Mouse (Mus musculus) heart, postnatal 25 days (tissue): ENCODE data around the gene Smok3a. TPM values are rescaled to one million over a fixed set of nuclear protein-coding genes. Genes with fewer than 3 reads are reported as not detected.
"Not testable (repeated sequence)": the region's sequence is repeated elsewhere in the genome, so short reads cannot be mapped to it uniquely, and the experiment has no call there.

Source experiments
- DNase-seq: peaks from one replicate; pipeline ENCODE4 v3.0.0; 2022; ENCODE audit warnings: low spot score
- intact Hi-C: fragments of 180-260 bp; cut with DNase I; formaldehyde crosslinking; loops from one replicate; pipeline ENCODE4 v1.15.1; 2025
- total RNA-seq, 2 experiments: library from RNA; stranded (reverse); gene quantifications; 2 replicates each; pipeline ENCODE4 v1.2.3; 2021

Smok3a gene
- not detected for total RNA-seq

DNA sequence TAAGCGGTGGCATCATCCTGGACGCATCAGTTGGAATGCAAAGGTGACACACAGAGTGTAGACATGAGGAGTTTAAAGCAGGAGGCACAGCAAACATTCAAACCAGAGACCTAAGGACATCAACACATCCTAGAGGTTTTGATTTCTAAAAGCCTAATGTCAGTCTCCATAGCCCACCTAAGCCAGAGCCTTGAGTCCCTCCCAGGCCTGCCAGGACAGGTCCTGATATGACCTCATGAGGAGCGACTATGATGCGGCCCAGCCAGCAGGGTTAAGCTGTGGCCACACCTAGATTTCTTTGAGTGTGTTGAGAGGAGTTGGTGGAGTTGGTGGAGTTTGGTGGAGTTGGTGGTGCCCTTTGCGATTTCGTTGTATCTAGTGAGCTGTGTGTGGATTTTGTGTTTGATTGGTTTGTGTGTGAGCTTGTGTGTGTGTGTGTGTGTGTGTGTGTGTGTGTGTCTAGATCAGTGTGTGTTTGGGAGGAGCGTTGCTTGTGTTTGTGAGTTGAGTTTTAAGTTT, at the start of gene Smok3a, which contains the start of gene Smok3b:
TSS of gene Smok3a (plus strand) at position 301 of the 519 bp plus-strand sequence.
TSS of gene Smok3b (plus strand) at position 469 of the 519 bp plus-strand sequence.
- intact Hi-C loops, DNase-seq: not testable (repeated sequence)

DNA sequence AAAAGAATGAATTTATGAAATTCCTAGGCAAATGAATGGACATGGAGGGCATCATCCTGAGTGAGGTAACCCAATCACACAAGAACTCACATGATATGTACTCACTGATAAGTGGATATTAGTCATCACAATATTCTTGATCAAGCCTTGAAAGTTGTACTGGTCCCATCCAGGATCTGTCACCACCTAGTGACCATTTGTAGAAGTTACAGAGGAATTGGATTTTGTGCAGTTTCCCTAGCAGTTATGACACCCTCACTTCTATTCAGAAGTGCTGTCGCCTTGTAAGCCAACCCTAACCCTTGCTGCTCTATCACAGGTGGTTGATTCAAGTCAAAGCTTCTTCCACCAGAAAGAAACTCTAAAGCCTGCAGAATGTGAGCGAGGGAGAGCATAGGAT, 47.9 kb upstream of the Smok3a start:
- intact Hi-C loops, result loop anchor here (5.0 kb wide), 1 partner anchor 181 kb away; no protein-coding TSS in a partner anchor
- no peak for DNase-seq

DNA sequence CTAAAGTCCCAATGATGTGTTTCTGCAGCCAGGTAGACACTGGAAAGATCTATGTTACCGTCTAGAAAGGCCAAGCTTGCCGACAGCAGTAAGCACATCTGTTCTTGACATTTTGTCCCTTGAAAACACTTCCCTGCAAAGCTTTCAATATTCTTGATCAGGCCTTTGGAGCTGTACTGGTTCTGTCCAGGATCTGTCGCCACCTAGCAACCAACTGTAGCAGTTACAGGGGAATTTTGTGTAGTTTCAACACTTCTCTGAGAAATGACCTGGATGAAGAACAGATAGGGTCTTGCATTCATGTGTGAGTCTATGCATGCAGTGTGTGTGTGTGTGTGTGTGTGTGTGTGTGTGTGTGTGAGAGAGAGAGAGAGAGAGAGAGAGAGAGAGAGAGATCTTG, 47.3 kb upstream of the Smok3a start:
- DNase-seq, result no peak
- intact Hi-C loops, result loop anchor here (5.0 kb wide), 1 partner anchor 181 kb away; no protein-coding TSS in a partner anchor

DNA sequence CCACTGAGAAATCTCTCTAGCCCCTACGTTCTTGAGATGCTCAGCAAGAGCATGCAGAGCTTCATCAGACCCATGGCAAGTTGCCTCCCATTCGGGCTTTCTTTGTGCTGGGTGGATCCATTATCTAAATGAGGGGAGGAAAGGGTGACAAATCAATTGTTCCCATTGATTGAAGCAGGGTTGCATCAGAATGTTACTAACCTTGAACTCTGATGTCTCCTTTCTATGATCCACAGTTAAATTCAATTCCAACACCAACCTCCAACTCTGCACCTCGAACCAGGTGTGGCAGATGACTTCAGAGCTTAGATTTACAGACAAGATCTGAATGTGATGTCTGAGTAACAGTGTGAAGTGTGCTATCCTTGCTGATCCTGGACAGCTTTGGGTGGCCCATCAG, 46.3 kb upstream of the Smok3a start:
- intact Hi-C loops, result loop anchor here (5.0 kb wide), 1 partner anchor 182 kb away; no protein-coding TSS in a partner anchor
- no peak for DNase-seq

DNA sequence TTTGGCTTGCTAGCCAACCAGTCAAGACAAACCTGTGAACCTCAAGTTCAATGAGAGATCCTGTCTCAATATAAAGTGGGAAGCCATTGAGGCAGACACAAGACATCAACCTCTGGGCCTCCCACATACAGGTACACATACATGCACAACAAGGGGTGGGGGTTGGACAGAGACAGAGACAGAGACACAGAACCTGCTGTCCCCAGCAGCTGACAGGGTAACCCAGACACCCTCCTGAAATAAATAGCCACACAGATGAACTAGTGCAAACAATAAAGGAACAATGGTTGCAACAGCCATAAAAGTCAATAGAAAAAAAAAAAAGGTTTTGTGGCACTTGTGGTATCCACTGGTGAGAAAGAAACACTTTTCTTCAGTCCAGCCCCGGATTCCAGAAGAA, 45.6 kb upstream of the Smok3a start:
- no peak for DNase-seq
- intact Hi-C loops, result no loop called here

DNA sequence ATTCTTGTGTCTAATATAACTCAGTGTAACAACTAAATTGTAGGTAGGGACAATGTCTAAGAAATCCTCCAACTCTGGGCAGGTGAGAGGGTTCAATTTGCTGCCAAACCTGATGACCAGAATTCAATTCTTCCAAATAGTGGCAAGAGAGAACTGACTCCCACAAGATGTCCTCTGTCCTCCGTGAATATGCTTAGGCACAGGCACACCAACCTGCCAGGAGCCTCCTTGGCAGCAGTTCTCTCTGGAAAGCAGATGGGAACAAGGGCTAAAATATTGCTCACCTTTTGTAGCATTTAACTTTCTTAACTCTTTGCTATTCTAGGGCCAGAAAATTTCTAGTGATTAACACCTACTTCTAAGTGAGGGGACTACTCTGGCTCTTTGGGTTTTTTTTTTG, 43.8 kb upstream of the Smok3a start:
- intact Hi-C loops, result no loop called here
- DNase-seq, result no peak

DNA sequence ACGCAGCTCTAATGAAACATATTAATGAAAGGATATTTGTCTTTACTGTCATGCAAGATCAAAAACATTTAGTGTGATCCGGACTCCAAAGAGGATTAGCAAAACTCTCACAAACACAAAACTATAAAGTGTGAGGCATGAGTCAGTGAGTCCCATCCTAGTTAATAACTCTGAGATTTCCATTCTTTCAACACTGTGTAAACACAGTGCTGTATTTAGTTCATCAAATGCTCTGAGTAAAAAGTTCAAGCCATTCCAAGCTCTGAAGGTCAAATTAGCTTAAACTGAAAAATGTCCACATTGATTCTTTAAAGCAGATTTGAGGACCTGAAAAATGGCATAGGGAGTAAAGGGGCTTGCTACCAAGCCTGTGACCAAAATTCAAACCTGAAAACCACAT, 42.0 kb upstream of the Smok3a start:
- intact Hi-C loops, result no loop called here
- no peak for DNase-seq

DNA sequence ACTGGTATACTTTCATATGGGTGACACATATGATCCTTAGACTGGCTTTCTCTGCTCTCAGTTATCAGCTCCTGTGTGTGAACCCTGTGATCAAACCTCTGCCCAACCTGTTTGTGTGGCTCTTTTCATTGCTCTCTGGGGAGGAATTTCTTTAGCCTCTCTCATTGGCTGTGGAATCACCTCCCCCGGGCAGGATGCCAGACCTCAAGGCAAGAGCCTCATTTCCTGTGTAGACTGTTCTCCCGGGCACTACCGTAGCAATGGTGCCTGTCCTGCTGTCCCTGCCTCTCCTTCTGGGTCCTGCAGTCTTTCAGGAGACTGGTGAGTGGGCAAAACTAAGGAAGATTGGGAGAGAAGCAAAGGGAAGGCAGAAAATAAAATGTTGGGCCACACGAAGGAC, 39.8 kb upstream of the Smok3a start, which contains the start of gene Azgp1:
TSS of gene Azgp1 (plus strand) at position 221 of the 400 bp plus-strand sequence.
- no peak for DNase-seq
- intact Hi-C loops, result no loop called here

DNA sequence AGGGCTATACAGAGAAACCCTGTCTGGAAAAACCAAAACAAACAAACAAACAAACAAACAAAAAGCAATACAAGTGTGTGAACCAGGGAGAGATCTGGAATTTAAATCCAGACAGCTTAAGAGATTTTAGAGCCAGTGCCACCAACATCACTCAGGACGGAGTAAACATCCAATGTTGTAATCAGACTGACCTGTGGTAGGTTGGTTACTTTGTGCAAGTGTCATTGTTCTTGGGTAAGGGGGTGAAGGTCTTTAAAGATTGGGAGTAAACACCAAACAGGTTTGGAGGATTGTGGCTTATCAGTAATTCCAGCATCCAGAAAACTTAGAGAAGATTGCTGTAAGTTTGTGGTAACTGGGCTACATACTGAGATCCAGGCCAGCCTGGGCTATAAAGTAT, 34.7 kb upstream of the Smok3a start:
- no peak for DNase-seq
- intact Hi-C loops, result no loop called here

DNA sequence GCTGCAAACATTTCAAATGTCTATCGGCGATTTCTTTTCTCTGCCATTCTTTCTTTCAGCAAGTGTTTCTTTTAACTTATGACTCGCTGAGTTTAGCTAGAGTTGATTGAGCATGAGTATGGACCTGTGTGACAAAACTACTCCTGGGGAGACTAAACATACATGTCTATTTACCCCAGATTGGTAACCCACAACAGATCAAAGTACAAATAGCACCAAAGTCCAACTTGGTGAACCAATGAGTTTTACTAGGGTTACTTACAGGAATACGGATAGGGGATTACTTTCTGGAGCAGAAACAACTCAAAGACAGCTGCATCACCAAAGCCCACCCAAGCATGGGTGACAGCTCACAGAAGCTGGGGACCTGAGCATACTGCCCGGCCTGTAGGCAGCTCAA, 11.6 kb upstream of the Smok3a start:
- intact Hi-C loops, result no loop called here
- no peak for DNase-seq

DNA sequence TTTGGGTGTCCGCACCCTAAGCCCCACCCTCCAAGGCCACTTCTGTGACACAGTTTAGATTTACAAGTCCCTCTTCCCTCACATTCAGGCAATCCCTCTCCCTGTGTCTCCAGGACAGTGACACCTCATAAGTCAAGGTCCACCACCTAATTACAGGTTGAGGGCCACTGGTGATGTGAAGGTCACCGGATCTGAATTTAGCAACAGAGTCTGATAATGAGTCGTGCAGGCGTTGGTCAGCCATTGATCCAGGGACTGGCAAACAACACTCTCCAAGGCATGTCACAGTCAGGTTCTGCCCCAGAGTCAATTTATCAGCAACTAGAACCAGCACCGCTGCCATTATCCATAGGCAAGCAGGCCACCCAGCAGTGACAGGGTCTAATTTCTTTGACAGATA, 8.7 kb upstream of the Smok3a start:
- intact Hi-C loops, result no loop called here
- DNase-seq, result no peak

DNA sequence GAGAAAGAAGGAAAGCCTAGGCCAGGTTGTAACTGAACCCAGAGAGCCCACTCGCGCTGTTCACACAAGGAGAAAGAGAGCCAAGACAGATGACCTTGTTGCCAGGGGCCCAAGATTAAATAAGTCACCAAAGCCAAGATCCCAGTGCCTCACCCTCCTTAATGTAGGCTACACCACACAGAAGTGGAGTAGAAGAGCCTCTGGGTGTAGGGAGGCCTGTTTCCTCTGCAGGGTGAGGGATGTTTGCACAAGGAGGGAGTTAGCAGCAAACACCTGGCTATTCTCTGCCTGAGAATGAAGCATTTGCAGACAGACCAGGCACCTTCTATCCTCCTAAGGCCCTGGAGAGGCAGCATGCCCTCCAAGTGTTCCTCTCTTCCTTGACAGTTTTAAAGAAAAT, 4.5 kb upstream of the Smok3a start:
- DNase-seq, result no peak
- intact Hi-C loops, result no loop called here

DNA sequence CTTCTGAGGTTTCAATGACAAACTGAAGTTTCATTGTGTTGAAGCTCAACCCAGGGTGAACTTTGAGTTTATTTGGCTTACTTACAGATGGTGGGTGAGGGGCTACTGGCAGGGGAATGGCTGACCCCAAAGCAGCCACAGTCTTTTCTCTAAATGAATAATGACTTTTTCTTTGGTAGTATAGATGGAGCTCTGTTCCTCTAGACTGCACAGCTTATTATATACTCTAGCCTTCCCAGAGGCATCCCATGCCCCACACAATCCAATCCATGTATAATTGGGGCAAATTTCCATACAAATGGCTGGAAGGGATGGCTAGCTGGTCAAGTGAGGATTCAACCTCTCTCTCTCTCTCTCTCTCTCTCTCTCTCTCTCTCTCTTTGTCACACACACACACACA, 4.1 kb upstream of the Smok3a start:
- intact Hi-C loops, result no loop called here

DNA sequence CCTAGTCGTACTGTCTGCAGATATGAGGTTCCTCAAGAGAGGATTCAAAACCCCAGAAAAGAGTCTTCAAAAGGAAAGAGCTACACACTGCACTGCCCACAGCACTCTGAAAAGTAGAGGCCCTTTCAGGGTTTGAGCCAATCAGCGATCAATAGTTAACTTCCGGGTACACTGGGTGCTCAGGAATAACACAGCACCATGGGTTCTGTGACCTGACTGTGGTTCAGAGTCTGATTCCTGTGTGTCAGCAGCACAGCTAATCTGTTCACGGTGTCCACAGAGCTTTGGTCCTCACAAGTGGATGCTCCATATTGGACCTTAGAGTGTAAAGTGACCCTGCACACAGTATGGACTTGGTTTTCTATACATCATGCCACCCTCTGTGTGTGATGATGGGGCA, 1.5 kb upstream of the Smok3a start:
- intact Hi-C loops, result not testable (repeated sequence)

More for the DNA sequence above, 4.1 kb upstream of the Smok3a start:
- no peak for DNase-seq

DNA sequence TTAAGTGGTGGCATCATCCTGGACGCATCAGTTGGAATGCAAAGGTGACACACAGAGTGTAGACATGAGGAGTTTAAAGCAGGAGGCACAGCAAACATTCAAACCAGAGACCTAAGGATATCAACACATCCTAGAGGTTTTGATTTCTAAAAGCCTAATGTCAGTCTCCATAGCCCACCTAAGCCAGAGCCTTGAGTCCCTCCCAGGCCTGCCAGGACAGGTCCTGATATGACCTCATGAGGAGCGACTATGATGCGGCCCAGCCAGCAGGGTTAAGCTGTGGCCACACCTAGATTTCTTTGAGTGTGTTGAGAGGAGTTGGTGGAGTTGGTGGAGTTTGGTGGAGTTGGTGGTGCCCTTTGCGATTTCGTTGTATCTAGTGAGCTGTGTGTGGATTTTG, 31.8 kb downstream of the Smok3a start, which contains the start of gene Smok3c:
TSS of gene Smok3c (plus strand) at position 301 of the 400 bp plus-strand sequence.
- DNase-seq, intact Hi-C loops: not testable (repeated sequence)

More for the DNA sequence above, 1.5 kb upstream of the Smok3a start:
- not testable (repeated sequence) for DNase-seq

DNA sequence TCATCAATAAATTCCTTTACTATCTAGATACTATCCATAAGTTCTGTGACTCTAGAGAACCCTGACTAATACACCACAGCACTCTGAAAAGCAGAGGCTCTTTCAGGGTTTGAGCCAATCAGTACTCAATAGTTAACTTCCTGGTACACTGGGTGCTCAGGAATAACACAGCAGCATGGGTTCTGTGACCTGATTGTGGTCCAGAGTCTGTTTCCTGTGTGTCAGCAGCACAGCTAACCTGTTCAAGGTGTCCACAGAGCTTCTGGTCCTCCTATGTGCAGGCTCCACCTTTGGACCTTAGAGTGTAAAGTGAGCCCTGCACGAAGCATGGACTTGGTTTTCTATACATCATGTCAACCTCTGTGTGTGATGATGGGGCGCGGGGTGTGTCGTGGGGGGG, 52.7 kb downstream of the Smok3a start:
- intact Hi-C loops, result no loop called here
- DNase-seq, result no peak

DNA sequence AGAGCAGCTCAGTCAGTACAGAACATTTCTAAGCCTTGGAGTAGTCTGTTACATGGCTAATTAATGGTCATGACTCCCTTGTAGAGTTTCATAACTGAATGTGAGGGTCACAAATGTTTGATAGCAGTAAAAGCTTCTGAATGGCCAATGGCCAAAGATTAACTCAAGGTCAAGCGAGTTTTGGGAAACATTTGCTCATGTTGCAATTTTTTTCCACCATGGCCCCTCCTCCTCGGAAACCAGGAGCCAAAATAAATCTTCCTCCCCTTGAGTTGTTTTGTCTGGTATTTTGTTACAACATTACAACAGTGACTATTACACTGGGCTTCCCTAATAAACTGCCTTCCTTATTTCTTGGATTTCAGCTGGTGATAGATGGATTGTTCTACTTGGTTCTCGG, 54.6 kb downstream of the Smok3a start:
- intact Hi-C loops, result no loop called here
- no peak for DNase-seq

DNA sequence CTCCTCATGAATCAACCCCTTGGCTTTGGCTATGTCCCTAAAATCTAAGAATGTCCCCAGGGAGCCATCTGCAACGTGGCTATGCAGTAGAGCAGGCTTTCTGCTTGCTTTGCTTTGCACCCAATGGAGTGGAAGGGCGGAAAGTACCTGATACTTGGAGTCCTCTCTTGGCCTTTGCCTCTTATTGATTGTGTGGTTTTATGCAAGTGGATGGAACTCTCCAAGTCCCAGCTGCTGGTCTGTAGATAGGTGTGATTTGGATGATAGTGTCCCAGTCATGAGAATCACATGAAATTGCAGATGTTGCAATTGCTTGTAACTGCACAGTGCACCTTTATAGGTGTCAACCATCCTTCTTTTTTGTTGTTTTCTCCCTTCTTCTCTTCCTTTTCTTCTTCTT, 55.1 kb downstream of the Smok3a start:
- DNase-seq, result no peak
- intact Hi-C loops, result no loop called here

DNA sequence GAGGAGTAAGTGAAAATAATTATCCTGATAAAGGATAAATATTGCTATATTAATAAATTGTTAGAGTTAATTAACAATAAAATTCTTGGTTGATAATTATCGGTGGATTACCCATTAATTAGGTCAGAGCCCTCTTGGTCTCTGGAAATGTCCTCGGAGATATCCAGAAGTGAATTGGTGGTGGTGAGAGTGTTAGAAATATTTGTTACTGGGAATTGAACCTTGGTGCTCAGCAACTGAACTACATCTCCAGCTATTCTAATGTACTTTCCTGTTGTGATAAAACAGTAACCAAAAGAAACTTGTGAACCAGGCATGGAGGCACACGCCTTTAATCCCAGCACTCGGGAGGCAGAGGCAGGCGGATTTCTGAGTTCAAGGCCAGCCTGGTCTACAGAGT, 59.4 kb downstream of the Smok3a start:
- no peak for DNase-seq
- intact Hi-C loops, result no loop called here

DNA sequence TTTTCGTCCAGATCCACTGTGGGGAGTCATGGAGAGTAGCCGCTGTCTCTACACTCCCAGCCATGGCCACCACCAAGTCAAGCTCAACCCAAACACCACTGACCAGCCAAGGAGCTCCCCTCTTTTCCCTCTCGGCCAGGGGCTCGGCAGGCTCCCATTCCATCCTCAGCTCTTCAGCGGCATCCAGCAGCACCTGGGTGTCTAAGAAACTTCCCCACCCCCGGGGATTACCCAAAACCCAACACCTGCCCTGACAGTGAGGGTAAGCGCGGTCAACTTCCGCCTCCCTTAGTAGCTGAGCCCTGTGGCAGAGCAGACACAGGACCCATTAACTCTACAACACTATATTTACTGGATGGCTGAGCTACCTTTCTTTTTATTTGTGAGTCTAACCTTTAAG, 60.4 kb downstream of the Smok3a start:
- no peak for DNase-seq
- intact Hi-C loops, result no loop called here

DNA sequence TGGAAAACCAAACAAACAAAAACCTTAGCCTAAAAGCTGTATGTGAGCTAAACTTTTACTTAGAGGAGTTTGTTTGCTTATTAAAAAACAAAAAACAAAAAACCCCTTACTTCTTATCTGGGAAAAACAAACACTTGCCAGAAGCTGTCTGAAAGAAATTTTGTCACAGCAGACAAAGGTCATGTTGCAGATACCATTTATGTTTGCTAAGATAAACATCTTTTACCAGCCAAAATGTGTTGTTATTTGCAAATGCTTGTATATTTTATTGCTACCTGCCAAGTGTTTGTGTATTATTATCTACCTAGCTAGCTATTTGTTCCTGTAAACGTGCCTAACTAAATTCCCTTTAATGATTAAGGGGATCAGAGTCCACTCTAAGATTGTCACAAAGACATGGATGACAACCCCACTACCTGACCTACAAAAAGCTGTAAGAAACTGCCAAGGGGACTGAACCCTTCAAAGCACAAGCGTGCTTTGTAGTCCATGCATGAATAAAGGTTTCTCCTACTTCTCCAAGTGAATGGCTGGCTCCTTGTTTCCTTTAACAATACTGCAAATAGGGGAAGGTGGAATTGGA, 62.3 kb downstream of the Smok3a start:
- intact Hi-C loops, result no loop called here
- no peak for DNase-seq

DNA sequence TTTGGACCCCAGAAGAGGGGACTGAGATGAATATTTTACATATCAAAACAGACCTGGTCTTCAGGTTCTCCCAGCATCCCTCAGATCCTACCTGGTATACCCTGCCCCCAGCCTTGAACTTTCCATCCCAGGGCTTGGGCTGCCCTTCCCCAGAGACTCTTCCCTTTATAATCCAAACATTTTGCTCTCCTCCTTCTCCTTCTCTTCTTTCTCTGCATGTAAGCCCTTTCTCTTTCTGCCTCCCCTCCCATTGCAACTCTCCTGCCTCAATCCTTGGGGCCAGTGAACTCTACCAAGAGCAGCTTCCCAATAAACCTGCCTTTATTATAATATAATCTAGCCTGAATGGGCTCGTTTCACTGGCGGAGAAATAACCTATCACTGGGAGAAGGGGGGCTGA, 62.9 kb downstream of the Smok3a start:
- intact Hi-C loops, result no loop called here
- no peak for DNase-seq
